Mouse (Mus musculus): ENCODE data around the gene Usp21.
A peak's percentile ranks its signal among the peaks of the same experiment; 100 is the strongest.
"Not testable (repeated sequence)": the region's sequence is repeated elsewhere in the genome, so short reads cannot be mapped to it uniquely, and the experiment has no call there.

Gene Usp21

DNA sequence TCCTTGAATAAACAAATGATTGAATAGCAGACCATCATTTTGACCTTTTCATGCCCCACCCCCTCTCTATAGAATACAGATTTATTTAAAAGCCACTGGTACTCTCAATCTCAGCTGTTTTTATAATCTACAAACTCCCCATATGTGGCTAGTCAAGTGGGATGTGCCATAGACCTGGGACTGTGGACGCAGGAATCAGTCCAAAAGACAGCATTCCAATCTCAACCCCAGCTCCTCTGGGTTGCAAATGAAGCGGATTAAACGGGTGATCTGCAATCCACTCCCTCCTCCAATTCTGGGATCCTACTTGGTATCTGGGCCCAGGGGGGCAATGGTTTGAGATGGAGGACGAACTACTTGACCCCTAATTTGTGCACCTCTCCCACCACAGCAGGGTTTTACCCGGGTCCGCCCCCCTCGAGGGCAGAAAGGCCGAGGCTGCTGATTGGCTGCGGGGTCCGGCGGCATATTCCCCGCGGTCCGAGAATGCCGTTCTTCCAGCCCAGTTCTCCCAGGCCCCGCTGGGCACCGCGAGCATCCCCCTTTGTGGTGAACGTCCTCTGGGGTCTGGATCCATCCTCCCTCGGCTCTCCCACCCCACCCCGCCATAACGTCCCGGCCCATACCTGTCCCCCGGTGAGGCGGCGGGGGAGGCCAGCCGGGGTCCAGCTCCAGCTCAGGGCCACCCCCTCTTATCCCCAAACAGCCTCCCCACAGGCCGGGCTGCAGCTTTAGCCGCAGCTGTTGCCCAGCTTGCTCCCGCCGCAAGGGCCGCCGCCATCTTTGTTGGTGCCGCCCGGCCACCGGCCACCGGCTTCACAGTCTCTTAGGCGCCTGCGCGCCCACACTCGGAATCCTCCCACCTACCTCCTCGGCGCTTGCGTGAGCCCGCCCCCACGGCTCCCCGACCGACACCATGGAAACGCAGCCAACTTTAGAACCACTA lies at the start of gene Usp21:
TSS of gene Usp21 (minus strand) at position 856 of the 946 bp plus-strand sequence.
- peak; percentile 92 for DNase-seq

DNA sequence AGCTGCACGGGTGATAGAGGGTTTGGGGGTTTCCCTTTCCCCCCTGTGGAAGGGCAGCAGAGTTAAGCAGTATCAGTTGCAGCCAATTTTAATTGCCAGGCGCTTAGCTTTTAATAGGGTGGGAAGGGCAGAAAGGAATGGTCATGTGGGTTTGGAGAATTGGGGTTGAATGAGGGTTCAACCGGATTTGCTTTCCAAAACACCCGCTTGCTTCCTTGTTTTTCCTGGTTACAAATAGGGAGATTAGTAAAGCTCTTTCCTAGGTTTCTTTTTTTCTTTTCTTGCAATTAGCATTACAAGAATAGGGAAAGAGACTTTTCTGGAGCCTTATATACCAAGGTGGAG lies 42.4 kb upstream of the Usp21 start:
- DNase-seq = peak; percentile 37

DNA sequence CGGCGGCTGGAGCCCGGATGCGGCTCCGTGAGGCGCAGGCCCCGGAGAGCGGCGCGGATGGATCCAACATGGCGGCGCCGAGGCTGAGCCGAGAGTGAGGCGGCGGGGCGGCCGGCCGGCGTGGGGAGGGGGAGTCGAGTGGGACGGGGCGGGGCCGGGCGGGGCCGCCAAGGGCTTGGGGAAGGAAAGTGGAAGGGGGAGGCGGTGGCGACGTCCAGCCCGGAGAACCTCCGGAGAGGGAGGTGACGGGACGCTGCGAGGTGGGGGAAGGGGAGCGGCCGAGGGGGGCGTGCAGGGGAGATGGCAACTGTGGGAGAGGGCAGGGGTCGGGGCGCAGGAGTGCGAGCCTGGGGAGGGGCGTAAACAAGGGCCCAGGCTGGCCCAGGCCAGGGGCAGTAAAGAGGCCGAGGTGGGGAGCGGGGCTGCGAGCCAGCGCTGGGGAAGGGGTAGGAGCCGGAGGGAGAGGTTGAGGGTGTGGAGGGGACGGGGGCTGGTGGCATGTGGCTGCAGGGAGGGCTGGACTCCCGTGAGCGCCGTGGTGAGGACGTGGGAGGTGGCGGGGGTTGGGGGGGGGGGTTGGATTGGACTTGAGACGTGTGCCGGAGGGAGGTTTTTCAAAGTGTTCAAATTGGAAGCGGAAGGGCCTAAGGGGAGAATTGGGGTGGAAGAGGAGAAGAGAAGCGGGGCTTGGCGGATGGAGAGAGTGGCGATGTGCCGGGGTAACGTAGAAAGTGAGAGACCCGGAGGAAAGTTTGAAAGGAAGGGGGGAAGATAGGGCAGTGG lies 41.8 kb upstream of the Usp21 start:
- peak; percentile 63 for DNase-seq

DNA sequence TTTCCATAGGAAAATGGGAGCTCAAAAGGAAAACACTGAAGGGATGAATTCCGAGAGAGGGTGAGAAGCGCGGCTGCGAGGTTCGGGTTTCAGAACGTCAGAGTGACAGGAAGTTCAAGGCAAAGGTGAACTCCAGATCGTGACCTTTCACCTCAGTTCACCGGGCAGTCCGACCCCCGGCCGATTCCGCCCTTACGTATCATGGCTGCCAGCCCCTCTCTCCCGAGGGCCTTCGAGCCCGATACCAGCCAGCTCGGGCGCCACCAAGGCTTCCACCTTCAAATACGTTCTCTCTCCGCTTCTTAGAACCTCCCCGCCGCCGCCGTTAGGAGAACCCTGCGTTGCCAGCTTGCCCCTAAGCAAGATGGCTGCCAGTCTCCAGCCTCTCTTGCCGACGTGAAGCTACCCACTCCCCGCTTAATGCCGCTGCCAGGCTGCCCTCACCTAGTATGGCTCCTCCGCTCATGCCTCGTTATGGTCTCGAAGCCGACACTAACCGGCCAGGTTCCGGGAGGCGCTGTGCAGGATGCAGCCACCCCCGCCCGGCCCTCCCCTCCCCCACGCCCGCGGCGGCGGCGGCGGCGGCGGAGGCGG lies 41.1 kb upstream of the Usp21 start, which contains the start of gene Dedd:
TSS of gene Dedd (plus strand) at position 307 of the 594 bp plus-strand sequence.
- DNase-seq = peak; percentile 92

DNA sequence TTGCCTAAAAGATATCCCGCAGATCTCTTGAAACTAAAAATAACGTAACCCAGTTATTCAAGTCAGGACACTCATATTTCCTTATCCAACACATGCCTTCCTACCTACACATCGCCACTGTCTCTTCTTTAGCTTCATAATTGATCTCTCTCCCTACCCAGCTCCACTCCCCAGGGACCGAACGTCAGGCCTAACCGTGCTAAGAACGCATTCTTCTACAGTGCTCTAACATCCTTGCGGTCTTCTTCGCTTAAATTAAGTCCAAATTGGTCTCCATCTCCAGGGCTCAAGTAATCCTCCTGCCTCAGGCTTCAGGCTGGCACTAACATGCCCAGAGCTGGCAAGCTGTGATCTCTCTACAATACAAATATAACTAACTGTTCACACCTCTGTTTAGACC lies 40.5 kb upstream of the Usp21 start:
- peak; percentile 27 for DNase-seq

DNA sequence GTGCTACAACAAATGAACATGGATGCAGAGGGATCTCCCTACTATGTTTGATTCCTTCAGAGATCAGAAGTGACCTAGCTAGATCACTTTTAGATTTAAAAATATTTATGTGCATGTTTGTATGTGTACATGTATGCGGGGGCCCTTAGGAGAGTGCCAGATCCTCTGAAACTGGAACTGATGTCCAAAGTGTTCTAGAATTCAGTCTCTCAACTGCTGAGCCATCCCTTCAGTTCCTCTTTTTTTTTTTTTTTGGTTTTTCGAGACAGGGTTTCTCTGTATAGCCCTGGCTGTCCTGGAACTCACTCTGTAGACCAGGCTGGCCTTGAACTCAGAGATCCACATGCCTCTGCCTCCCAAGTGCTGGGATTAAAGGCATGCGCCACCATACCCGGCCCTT lies 38.8 kb upstream of the Usp21 start:
- not testable (repeated sequence) for DNase-seq

DNA sequence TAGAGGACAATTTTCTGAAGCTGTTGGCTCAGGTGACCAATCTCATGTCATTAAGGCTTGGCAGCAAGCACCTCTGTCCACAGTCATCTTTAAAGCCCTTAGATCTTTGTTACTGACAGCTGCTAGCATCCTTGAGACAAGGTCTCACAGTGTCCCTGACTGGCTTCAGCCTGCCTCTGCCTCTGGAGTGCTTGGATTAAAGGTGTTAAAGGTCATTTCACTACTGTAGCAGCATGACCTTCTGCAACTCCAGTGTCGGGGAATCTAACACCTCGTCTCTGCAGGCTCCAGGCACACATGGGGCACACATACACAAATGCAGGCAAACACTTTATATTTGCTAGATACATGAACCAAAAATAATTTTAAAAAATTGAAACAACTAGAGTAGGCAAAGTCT lies 37.8 kb upstream of the Usp21 start:
- DNase-seq = no peak

DNA sequence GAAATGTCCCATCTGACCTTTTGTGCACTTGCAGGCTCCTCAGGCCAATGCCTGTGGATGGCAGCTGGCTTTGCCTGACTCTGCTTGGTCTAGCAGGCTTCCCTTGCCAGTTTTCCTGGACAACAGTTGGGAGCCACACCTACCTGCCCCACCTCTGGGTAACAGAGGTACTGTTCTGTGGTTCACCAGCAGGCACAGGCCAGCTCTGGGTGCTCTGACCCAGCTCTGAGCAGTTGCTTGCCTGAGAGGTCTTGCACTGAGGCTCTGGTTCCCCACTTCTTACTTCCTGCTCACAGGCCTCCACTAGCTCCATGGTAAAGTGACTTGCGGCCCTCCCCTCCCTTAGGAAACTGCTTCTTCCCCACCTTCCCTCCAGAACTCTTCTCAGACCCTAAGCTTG lies 34.2 kb upstream of the Usp21 start:
- no peak for DNase-seq

DNA sequence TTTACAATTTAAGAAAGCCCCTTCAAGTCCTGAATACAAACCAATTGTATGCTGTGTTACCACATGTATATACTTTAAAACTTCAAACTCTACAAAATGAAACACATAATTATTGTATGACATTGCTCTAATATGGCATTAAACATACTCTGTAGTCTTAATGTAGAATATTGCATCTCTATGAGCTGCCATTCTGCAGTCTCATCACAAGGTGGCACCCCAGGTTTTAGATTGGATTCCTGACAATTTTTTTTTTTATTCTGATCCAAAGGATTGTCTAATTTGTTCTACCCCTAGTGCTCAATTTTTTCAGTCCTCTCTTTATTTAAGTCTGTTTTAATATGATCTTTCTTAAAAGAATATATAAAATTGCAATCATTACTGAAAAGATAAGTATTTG lies 33.6 kb upstream of the Usp21 start:
- no peak for DNase-seq

DNA sequence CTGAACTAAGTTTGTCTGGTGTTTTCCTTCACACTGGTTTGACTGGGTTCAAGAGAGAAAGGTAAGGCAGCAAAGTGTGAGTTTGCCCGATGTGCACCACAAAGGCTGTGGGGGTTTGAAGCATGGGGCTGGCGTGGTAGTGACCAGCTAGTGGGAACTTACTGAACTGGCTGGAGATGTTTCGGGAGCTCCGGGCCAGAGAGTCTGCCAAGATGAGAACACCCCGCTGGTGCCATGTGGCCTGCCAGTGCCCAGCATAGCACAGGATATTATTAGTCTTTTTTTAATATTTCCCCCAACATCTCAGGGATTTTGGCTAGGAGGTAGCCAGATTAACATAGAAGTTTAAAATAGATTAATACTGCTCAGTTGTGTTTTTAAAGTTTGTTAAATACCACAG lies 32.4 kb upstream of the Usp21 start:
- DNase-seq = peak; percentile 70

DNA sequence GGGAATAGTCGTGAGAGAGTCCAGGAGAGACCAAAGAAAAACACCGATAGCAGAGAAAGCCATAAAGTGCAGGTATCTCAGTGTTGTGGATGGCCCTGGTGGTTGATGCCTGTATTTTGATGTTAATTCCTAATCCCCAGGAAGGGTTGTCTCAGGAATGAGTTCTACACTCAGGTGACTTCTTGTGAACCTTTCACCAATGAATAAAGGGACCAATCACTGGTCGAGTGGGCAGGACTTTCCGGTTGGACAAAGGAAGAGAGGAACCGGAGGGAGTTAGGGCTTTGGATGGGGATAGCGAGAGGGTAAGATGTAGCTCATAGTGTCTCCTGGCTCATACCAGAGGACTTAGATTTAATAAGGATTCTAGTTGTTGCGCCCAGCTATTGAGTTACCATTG lies 32.0 kb upstream of the Usp21 start:
- no peak for DNase-seq

DNA sequence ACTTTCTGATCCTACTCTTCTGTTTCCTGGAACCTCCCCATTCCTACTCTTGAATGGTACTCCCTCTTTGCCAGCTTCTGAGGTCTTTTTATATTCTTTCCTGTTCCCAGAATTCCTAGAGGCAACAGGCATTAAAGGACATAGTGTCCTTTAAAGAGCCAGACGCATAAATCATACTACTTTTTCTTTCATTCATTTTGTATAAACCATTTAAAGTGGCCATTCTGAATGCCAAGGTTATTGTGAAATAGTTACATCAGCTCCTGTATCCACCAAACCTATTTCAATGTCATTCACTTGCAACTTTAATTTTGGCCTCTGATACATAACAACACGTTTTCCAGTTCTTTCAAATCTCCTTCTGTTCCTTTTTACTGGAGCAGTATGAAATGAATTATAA lies 21.5 kb upstream of the Usp21 start:
- DNase-seq = no peak

DNA sequence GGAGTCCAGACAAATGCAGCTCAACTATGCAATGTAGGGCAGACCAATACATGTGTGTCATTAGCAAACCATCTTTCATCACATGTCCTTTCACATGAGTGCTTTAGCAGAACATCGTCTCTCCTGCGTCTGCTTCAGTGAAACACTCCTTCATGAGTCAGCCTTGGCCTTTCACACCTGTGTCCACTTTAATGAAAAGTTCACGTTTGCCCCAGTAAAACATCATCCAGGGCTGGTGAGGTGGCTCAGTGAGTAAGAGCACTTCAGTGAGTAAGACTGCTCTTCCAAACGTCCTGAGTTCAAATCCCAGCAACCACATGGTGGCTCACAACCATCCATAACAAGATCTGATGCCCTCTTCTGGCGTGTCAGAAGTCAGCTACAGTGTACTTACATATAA lies 18.4 kb upstream of the Usp21 start:
- not testable (repeated sequence) for DNase-seq

DNA sequence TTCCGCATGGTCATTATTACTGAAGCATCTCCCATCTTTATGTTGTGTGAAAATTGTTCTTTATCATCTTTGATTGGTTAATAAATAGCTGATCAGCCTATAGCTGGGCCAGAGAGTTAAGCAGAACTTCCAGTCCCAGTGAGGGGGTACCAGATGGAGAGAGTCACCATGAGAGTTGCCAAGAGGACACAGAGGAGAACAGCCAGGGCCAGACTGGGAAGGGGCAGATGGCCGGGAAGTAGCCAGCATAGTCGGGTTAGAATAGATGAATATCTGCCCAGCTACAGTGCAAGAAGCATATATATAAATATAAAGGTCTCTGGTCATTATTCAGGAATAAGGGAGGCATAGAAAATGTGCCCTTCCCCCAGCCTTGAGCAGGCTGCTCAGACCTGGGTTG lies 10.4 kb upstream of the Usp21 start:
- no peak for DNase-seq

DNA sequence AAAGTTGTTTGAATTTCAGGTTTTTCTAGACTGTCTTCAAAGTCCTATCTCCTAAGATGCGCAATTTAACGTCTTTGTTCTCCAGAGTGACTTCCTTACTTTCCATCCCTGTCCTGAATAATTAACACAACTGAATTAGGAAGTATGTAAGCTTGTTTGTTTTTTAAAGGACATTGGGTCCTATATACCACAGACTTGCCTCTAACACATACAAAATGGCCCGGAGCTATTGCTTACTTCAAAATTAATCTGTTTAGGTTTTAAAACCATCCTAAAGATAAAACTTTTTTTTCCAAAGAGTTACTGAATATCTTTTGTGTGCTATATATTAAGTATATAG lies 7.2 kb upstream of the Usp21 start:
- no peak for DNase-seq

DNA sequence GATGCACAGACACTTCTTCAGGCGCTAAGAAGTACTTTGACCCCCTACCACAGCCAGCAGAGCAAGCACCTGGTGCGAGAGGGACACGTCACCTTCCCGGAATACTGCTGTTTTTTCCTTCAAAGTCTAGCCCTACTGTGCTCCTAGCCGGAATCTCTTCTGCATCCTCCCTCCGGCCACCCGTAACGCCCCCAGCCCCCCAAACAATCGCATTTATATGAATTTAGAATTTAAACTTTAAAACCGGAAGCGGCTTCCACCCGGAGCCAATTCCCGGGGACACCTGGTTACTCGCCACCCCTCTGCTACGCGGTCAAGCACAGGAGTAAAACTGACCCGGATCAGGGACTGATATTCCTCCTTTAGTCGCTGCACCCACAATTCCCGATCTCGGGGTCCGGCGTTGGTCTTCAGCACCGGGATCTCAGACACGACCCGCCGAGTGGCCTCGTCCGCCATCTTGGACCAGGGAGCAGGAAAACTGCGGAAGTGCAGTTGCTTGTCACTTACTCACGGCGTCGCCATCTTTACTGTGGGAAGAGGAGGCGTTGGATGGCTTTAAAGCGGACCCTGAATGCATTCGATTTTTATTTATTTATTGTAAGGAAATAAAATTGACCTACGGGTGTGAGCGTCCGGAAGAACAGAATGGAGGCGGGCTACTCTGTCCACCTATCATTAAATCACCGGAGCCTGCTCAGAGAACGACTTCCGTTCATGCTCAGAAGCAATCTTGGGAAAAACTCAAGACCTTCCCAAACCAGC lies 6.7 kb upstream of the Usp21 start, which contains the start of gene Ufc1:
TSS of gene Ufc1 (minus strand) at position 727 of the 765 bp plus-strand sequence.
- DNase-seq = peak; percentile 87

DNA sequence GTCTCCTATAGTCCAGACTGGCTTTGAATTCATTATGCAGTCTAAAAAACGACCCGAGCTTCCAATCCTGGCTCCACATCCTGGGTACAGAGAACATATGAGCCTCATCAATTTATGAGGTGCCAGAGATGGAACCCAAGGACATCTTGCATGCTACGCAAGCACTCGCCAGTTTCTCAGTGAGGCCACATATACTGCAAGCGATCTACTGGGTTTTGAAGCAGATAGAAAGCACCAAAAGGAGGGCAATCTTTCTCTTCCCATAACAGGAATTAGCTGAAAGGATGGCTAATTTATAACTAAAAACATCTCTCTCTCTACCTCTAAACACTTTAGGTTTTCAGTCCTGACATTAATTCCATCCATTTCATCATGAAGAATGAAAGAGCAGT lies 6.1 kb upstream of the Usp21 start:
- peak; percentile 16 for DNase-seq

DNA sequence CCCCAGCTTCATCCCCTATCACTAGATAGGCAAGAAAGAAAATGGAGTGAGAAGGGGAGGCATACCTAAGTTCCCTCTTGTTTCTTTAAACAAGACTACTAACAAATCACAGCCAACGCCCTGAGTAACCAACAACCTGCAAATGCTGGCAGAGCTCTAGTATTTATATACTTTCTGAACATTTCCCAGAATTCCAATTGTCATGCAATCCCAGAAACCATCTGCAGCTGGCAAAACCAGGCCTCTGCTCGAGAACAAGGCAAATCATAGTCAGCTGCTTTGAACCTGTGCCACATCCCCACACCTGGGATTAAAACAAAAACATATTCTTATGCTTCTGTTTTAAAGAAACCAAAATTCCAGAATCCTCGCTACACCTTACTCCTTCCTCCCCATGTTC lies 5.6 kb upstream of the Usp21 start:
- DNase-seq = no peak

DNA sequence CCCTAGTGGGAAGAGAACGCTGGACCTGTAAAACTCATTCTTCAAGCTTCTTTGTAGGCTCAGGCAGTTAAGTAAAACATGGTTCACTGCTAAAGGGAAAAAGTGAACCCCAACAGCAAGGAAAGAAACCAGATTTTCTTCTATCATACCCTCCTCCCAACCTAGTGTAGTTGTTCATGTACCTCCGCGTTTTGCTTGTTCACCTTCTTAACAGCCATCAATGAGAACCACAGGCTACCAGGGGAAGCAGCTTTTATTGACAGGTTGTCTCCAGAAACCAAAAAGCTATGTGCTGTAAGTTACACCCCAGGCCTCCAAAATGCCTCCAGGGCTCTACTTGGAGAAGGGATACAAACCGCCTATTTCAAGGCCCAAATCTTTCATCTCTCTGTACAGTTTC lies 537 bp upstream of the Usp21 start:
- DNase-seq = peak; percentile 20

DNA sequence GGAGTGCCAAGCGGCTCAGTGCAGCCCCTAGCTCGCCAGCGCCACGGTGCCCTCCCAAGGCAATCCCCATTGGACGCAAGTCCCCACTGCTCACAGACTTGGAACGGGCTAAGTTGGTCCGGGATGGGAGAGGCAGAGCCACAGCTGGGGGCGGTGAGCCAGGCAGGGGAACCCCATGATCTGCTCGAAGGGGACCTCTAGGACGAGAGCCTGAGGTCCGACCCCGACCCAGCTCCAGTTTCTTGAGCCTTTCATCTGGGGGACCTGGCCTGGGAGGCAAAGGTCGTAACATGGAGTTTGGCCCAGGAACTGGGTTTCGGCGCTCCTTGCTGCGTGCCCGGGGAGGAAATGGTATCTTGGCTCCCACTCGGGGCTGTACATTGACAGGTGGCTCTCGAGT lies 1.3 kb downstream of the Usp21 start:
- DNase-seq = peak; percentile 39

DNA sequence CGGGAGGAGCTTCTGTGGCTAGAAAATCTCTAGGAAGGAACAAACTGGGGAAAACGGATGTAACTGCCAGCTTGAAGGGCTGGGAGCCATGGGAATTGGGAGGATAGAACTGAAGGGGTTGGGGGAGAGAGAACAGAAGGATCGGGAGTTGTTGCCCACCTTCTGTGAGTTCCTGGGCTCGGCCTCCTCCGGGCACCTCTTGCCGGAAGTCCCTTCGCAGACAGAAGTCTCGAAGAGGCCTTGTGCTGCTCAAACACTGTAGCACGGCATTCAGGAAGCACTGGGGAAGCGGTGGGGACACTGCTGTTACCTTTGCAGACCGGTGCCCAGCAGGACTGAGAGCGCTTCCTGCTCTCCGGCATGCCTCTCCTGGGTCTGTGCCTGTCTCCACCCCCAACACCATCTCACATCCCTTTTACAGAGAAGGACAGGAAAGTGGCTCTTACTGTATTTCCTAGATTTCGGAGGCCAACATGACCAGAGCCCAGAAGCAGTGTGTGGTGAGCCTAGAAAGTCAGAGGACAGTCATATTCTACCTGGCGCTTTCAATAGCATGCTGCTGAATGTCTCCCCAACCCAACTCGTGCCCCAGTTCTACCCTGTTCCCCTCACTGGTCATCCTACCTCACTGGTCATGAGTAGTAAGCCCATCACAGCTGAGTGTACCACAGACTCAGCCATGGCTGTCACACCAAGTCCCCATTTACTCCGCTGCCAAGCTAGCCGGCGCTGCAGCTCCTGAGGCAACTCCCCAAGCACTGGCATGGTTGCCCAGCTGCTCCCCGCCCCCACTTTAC lies 2.5 kb downstream of the Usp21 start:
- DNase-seq = no peak

DNA sequence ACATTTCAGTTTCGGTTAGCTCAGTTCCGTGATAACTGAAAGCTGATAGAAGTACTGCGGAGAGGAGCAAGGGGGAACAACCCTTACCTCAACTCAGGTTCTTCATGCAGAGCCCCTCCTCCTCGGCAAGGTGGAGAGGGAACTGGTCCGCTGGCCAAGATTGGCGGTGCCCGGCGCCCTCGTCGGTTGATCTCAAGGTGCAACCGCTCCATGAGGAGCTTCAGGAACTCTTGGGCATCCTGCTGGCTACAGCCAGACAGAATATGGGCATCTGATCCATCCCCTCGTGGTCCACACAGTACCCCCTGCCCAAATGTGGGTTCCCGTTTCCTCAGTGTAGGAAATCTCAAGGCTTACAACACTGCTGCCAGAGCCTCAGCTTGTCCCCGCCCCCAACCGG lies 3.3 kb downstream of the Usp21 start:
- peak; percentile 19 for DNase-seq

Data from cerebellum, adult 8-10 months (tissue).